Mouse (Mus musculus) liver, embryonic 13.5 days (tissue): ENCODE measurements at regions not wholly inside any gene's neighbourhood (a gene's known extent, or its start where the extent isn't known, plus 50 kb on each side); places are given as distances from the start of the nearest gene placed in this dataset.

ENCODE experiments used
- ATAC-seq: fragments of 200-750 bp; cut with Nextera tagmentation; 2 replicates; pipeline ENCODE4 v1.8.0; 2017; ENCODE audit warnings: low read depth, mild to moderate bottlenecking, moderate number of reproducible peaks, moderate library complexity
- DNase-seq: peaks from one replicate; pipeline ENCODE4 v3.0.0; 2022
- H3K27ac ChIP-seq: fragments of 300-500 bp; sonication (generic); 2 replicates; pipeline ENCODE4 v1.5.1; 2015; ENCODE audit warnings: moderate library complexity, mild to moderate bottlenecking, inconsistent platforms
- H3K27me3 ChIP-seq: fragments of 300-500 bp; sonication (generic); 2 replicates; pipeline ENCODE4 v1.6.1; 2015; ENCODE audit warnings: mild to moderate bottlenecking, inconsistent platforms
- H3K36me3 ChIP-seq: fragments of 300-500 bp; sonication (generic); 2 replicates; pipeline ENCODE4 v1.6.1; 2015; ENCODE audit warnings: mild to moderate bottlenecking, inconsistent platforms
- H3K4me1 ChIP-seq: fragments of 300-500 bp; sonication (generic); replicated peaks from 2 replicates; pipeline ENCODE4 v1.6.1; 2015; ENCODE audit warnings: inconsistent platforms
- H3K4me2 ChIP-seq: fragments of 300-500 bp; sonication (generic); 2 replicates; pipeline ENCODE4 v1.6.1; 2015; ENCODE audit warnings: inconsistent platforms, mild to moderate bottlenecking, moderate library complexity
- H3K4me3 ChIP-seq: fragments of 300-500 bp; sonication (generic); replicated peaks from 2 replicates; pipeline ENCODE4 v1.5.1; 2015; ENCODE audit warnings: mild to moderate bottlenecking, inconsistent platforms
- H3K9ac ChIP-seq: fragments of 300-500 bp; sonication (generic); 2 replicates; pipeline ENCODE4 v1.6.1; 2015; ENCODE audit warnings: mild to moderate bottlenecking, inconsistent platforms
- H3K9me3 ChIP-seq: fragments of 300-500 bp; sonication (generic); replicated peaks from 2 replicates; pipeline ENCODE4 v1.6.1; 2016; ENCODE audit warnings: inconsistent platforms
- WGBS: fragments of 180-500 bp; shearing (Covaris S2); methylation state at CpG from one replicate; pipeline ENCODE4 v1.1.7; 2015; ENCODE audit not compliant: insufficient replicate concordance; 5-methylcytosine and 5-hydroxymethylcytosine counted together

DNA sequence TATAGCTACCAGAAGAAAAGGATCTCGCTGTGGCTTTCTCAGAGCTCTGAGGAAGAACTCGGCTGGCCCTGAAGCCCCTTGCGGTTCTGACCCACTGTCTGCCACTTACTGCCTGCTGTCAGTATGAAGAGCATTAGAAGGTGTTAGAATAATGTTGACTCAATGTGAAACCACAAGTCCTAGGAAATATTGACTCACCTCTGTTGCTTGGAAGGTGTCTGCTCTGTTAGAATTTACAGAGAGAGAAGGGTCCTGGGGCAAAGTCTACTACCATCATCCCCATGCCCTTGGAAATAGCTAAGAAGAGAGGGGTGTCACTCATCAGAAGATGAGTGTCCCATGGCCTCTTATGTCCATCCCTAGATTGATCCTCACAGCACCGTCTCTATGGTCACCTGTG, 197.9 kb downstream of the Hlx start:
- no peaks in the 10 kb centered on the region for H3K9me3 ChIP-seq
- no peak overlapping the region for H3K27ac ChIP-seq
- no peak overlapping the region for H3K4me2 ChIP-seq
- WGBS: 68% methylated on average over 4 of the region's 4 CpGs
- H3K27me3 ChIP-seq: no peaks in the 10 kb centered on the region
- DNase-seq (no peak), ATAC-seq (no peak)
- no peaks in the 10 kb centered on the region for H3K36me3 ChIP-seq
- H3K4me1 ChIP-seq: no peaks in the 10 kb centered on the region
- no peak overlapping the region for H3K9ac ChIP-seq
- no peak overlapping the region for H3K4me3 ChIP-seq

DNA sequence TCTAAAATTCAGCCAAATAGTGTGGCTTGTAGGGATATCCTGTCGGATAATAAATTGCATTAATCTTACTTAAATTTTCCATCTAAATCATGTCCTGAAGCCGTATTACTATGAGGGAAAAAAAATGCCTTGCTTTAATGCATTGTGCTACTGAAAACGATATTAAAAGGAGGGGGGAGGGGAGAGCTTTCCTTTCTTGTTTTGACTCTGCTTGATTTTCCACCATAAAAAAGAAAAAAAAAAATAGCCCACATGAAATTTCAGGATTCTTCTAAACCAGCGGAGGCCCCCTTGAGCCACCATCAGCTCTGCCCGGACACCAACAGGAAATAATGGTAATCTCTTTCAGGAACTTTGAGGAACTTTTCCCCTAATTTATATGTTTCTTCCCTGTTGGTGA, 198.5 kb downstream of the Hlx start:
- Histone ChIP-seq H3K27ac (no peak overlapping the region), H3K27me3 (no peaks in the 10 kb centered on the region), H3K9me3 (no peaks in the 10 kb centered on the region), H3K4me1 (no peaks in the 10 kb centered on the region), H3K9ac (no peak overlapping the region), H3K4me3 (no peak overlapping the region), H3K4me2 (no peak overlapping the region), H3K36me3 (no peaks in the 10 kb centered on the region)
- DNase-seq: no peak
- 40% methylated on average over 5 of the region's 5 CpGs for WGBS
- no peak for ATAC-seq

DNA sequence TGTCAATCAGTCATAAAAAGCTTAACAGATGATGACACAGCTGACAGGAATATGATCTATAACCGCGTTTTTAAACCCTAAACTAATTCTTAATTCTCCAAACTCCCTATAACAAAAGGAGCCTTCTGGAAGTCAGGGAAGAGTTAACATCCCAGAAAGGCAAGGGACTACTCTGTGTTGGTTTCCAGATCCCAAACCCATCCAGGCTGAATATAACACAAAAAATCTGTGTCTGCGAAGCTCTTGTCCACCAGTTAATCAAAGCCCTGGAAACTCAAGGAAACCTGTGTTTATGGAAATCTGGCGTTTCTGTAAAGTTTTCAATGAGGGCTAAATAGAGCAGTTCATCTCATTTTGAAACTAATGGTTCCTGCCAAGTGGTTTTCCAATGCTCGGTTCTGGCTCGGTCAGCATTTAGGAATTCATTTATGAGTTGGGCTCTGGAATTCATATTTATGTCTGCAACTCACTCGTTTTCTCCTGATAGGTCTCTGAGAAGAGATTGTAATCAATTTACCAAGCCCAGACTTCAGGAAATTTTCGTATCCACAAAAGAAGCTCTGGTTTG, 199.8 kb downstream of the Hlx start:
- DNase-seq (no peak), ATAC-seq (no peak)
- Histone ChIP-seq H3K4me2 (no peak overlapping the region), H3K27me3 (no peaks in the 10 kb centered on the region), H3K36me3 (no peaks in the 10 kb centered on the region), H3K27ac (no peak overlapping the region), H3K9ac (no peak overlapping the region), H3K4me1 (no peaks in the 10 kb centered on the region), H3K9me3 (no peaks in the 10 kb centered on the region), H3K4me3 (no peak overlapping the region)
- WGBS: 60% methylated on average over 8 of the region's 8 CpGs

DNA sequence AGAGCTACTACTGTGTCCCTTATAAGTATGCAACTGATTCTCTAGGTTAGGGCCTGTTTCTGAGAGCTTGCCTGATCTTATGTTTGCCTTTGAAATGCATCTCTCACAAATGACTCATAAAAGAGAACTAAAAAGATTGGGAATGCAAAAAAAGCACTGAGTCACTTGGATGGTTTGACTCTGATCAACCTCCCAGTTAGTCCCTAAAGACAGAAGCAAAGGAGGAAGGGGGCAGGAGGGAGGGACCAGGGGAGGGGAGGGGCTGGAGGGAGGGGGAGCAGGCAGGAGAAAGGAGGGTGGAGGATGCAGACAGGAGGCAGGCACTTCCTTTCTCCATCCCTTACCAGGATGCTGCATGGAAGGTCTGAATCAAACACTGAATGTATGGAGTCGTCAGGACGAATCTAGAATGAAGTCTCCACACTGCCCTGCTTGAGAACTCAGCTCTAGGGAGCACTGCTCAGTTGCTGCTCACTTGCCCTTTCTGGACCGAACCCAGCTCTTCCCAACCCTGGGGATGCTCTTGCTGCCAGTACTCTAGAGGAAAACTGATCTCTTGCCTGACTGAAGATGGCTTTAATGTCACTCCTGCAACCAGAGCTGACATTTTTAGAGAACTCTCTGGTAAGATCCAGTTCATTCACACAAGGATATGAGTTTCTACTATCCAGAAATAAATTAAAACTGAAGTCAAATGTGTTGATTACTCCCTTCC, 201.7 kb downstream of the Hlx start:
- no peak for ATAC-seq
- WGBS: 25% methylated on average over 3 of the region's 3 CpGs

DNA sequence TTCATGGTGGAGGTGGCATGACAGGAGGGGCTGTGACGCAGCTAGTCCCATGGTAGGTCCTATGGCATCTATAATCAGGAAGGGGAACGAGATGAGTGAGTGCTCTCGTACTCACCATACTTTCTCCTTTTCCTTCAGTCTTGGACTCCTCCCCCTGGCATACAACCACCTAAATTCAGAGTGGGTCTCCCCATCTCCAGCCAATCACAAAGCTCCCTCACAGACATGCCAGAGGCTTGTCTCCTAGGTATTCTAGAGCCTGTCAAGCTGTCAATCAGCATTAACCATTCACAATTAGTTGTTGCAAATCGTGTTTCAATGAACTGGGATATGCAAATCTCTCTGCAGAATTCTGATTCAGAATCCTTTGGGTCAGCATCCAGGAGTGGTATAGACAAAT, 206.7 kb downstream of the Hlx start:
- no peak for DNase-seq
- no peak for ATAC-seq
- WGBS: 63% methylated on average over 4 of the region's 4 CpGs
- H3K36me3 ChIP-seq: no peaks in the 10 kb centered on the region
- no peaks in the 10 kb centered on the region for H3K9me3 ChIP-seq
- no peak overlapping the region for H3K4me3 ChIP-seq
- H3K4me1 ChIP-seq: no peaks in the 10 kb centered on the region
- H3K9ac ChIP-seq: no peak overlapping the region
- no peaks in the 10 kb centered on the region for H3K27me3 ChIP-seq
- no peak overlapping the region for H3K4me2 ChIP-seq
- H3K27ac ChIP-seq: no peak overlapping the region

More for the DNA sequence above, 201.7 kb downstream of the Hlx start:
- no peaks in the 10 kb centered on the region for H3K36me3 ChIP-seq
- H3K4me1 ChIP-seq: no peaks in the 10 kb centered on the region
- no peak overlapping the region for H3K27ac ChIP-seq
- DNase-seq: no peak
- H3K9ac ChIP-seq: no peak overlapping the region
- no peak overlapping the region for H3K4me2 ChIP-seq
- H3K9me3 ChIP-seq: no peaks in the 10 kb centered on the region
- no peak overlapping the region for H3K4me3 ChIP-seq
- H3K27me3 ChIP-seq: no peaks in the 10 kb centered on the region

DNA sequence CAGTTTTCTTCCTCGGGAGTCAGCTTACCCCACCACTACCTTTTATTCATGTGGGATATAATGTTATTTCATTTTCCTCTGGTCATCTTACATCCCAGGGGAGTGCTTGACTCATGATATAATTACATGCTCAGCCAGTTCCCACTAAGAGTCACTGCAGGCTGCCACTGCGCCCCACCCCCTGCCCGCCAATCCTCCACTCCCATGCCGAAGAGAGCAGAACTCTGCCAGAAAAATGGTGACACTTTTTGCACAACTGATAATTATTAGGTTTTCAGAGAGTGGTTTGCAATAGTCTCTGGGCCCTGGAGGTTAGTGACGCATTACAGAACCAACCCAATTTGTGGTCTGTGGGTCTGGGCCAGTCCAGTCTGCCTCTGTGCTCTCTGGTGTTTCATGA, 212.9 kb downstream of the Hlx start:
- no peak for DNase-seq
- H3K36me3 ChIP-seq: no peaks in the 10 kb centered on the region
- H3K4me3 ChIP-seq: no peak overlapping the region
- WGBS: 82% methylated on average over 5 of the region's 5 CpGs
- no peaks in the 10 kb centered on the region for H3K27me3 ChIP-seq
- H3K27ac ChIP-seq: no peak overlapping the region
- H3K4me2 ChIP-seq: no peak overlapping the region
- H3K9me3 ChIP-seq: no peaks in the 10 kb centered on the region
- H3K4me1 ChIP-seq: no peaks in the 10 kb centered on the region
- no peak overlapping the region for H3K9ac ChIP-seq
- no peak for ATAC-seq

DNA sequence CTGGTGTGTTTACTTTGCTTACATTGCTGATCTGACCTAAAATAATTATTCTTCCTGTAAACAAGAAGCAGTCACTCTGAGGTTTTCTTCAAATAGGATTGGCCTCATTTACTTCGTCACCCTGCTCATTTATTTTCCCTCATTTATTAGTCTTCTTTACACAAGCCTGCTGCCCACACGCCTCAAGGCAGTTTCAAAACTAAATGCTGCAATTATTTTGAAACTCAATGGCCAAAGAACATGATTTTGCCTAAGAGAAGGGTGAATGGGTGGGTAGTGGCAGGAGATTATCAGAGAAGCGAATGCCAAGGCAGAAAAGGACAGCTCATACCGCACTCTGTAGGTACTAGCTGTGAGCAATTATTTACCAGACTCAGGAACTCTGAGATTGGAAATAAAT, 227.8 kb downstream of the Hlx start:
- Histone ChIP-seq H3K9me3 (no peaks in the 10 kb centered on the region), H3K4me3 (no peak overlapping the region), H3K9ac (no peak overlapping the region), H3K4me1 (no peaks in the 10 kb centered on the region), H3K4me2 (no peak overlapping the region), H3K27me3 (no peaks in the 10 kb centered on the region), H3K36me3 (no peaks in the 10 kb centered on the region), H3K27ac (no peak overlapping the region)
- DNase-seq: no peak
- WGBS: 59% methylated on average over 4 of the region's 4 CpGs
- no peak for ATAC-seq

DNA sequence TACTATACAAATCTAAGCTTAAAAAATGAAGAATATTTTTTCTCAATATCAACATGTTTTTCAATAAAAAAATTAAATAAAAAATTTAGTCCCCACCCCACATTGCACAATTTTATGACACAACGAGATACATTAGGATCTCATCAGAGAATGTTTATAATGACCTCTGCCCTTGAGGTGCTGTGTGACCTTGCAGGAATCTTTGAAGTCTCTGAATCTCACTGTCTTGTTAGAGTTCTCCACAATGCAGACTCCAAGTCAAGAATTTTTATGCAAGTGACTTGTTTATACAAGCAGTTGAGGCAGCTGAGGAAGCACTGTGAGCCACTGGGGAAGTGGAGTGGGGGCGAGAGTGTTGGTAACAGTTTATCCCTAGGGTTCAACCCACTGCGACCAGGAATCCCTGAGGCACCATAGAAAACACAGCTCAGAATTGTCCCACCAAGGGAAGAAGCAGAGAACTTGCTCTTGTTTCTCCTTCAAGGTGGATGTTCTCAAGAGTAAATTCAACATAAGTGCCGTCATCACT, 228.5 kb downstream of the Hlx start:
- no peak overlapping the region for H3K4me3 ChIP-seq
- no peak overlapping the region for H3K27ac ChIP-seq
- H3K27me3 ChIP-seq: no peaks in the 10 kb centered on the region
- no peaks in the 10 kb centered on the region for H3K36me3 ChIP-seq
- no peaks in the 10 kb centered on the region for H3K4me1 ChIP-seq
- H3K9ac ChIP-seq: no peak overlapping the region
- 68% methylated on average over 4 of the region's 4 CpGs for WGBS
- H3K4me2 ChIP-seq: no peak overlapping the region
- H3K9me3 ChIP-seq: no peaks in the 10 kb centered on the region
- DNase-seq: no peak
- ATAC-seq: no peak

DNA sequence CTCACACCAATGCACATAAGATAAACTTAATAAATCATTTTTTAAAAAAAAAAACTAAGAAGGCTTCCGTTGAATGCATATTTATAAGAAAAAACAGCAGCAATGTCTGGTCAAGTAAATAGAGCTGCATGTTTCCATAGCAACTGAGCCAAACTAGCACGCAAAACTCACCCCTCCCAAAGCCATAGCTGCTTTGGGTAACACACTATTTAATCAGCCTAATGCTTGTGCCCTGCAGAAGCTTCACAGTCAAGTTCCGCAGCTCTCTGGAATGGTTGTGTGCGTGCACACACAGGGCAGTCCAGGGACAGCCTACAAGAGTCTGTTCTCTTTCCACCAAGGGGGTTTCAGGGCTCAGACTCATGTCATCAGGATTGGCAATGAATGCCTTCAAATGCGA, 231.7 kb downstream of the Hlx start:
- no peak overlapping the region for H3K4me2 ChIP-seq
- 67% methylated on average over 5 of the region's 5 CpGs for WGBS
- H3K9ac ChIP-seq: no peak overlapping the region
- no peaks in the 10 kb centered on the region for H3K4me1 ChIP-seq
- no peaks in the 10 kb centered on the region for H3K9me3 ChIP-seq
- no peaks in the 10 kb centered on the region for H3K27me3 ChIP-seq
- no peaks in the 10 kb centered on the region for H3K36me3 ChIP-seq
- DNase-seq: no peak
- H3K4me3 ChIP-seq: no peak overlapping the region
- H3K27ac ChIP-seq: no peak overlapping the region
- ATAC-seq: no peak

DNA sequence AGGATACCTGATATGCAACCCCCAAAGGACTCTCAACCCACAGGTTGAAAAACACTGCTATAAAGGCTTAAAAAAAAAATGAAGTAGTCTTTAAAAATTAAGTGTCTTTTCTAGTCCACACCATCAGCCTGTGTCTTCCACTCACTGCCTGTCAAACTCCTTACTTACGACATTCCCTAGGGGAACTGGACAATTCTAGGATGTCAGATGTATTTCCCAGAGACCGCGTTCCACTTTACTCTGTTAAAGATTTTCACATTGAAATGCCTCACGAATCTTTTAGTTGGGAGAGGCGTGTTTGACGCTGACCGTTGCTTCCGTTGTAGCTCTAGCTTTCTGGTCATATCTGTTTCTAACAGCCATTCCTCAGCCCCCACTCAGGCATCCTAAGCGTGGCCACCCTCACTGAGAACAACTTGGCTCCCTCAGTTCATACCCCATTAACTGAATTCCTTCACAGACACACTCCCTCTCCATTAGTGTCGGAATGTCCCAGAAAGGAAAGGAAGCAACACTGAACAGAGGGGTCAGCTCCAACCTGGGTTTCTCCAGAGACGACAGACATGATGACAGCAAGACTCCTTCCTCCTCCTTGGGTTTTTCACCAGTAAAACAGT, 233.4 kb downstream of the Hlx start:
- no peaks in the 10 kb centered on the region for H3K36me3 ChIP-seq
- no peak overlapping the region for H3K4me2 ChIP-seq
- no peaks in the 10 kb centered on the region for H3K4me1 ChIP-seq
- H3K27ac ChIP-seq: no peak overlapping the region
- H3K9ac ChIP-seq: no peak overlapping the region
- no peaks in the 10 kb centered on the region for H3K9me3 ChIP-seq
- no peak for DNase-seq
- H3K27me3 ChIP-seq: no peaks in the 10 kb centered on the region
- 67% methylated on average over 11 of the region's 11 CpGs for WGBS
- H3K4me3 ChIP-seq: no peak overlapping the region
- ATAC-seq: no peak

DNA sequence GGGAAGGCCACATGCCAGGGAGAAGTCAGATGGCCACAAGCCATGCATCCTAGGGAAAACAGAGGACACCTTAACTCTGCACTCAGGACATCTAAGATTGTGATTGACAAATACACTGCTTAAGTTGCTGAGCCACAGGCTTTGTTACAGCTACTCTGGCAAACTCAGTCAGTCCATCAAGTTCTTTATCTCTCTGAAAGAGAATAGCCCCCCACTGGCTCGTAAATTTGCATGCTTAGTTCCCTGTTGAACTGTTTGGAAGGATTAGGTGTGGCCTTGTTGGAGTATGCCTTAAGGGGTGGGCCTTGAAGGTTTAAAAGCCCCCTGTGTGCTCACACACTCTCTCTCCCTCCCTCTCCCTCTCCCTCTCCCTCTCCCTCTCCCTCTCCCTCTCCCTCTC, 235.4 kb downstream of the Hlx start:
- 12% methylated on average over 1 of the region's 1 CpGs for WGBS
- ATAC-seq: no peak

DNA sequence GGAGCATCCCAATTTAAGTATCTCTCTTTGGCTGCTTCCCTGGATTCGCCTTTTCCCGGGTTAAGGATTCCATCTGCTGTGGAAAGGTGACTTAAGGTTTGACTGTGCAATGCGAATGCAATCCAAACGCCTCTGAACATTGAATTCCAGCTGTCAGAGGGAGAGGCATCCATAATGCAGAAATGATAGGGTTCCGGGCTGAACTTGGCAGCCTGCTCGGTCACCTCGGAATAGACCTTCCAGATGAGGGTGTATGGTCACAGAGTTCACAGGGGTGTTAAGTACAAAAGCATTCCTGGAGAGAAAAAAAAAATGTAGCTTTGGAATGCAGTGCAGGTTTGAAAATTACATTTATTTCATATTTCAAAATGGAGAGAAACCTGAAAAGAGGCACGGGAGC, 238.6 kb downstream of the Hlx start:
- DNase-seq (no peak), ATAC-seq (no peak)
- WGBS: 65% methylated on average over 8 of the region's 8 CpGs
- no peak overlapping the region for H3K4me2 ChIP-seq
- H3K4me1 ChIP-seq: no peaks in the 10 kb centered on the region
- H3K9ac ChIP-seq: no peak overlapping the region
- H3K9me3 ChIP-seq: no peaks in the 10 kb centered on the region
- H3K27ac ChIP-seq: no peak overlapping the region
- no peak overlapping the region for H3K4me3 ChIP-seq
- no peaks in the 10 kb centered on the region for H3K36me3 ChIP-seq
- H3K27me3 ChIP-seq: no peaks in the 10 kb centered on the region

More for the DNA sequence above, 235.4 kb downstream of the Hlx start:
- no peaks in the 10 kb centered on the region for H3K9me3 ChIP-seq
- H3K36me3 ChIP-seq: no peaks in the 10 kb centered on the region
- no peak overlapping the region for H3K9ac ChIP-seq
- no peak for DNase-seq
- H3K27me3 ChIP-seq: no peaks in the 10 kb centered on the region
- H3K4me1 ChIP-seq: no peaks in the 10 kb centered on the region
- no peak overlapping the region for H3K4me3 ChIP-seq
- no peak overlapping the region for H3K27ac ChIP-seq
- H3K4me2 ChIP-seq: no peak overlapping the region
